Mouse (Mus musculus) testis, postnatal 10 days (tissue): Measurements from ENCODE around the gene Prf1.

Experiments
- DNase-seq: peaks from one replicate; pipeline ENCODE4 v3.0.0; 2021; ENCODE audit warnings: low spot score

Prf1 gene

GRCm38 (mm10) chr10:61290016-61290415 is 7.6 kb upstream of the Prf1 start:
- no peak for DNase-seq

GRCm38 (mm10) chr10:61290479-61290878 is 7.2 kb upstream of the Prf1 start:
- DNase-seq: no peak

GRCm38 (mm10) chr10:61294242-61294641 is 3.4 kb upstream of the Prf1 start:
- no peak for DNase-seq

- DNase-seq: no peak
These were observed 754 bp upstream of the Prf1 start for GRCm38 (mm10) chr10:61296713-61297445.

GRCm38 (mm10) chr10:61300996-61301395 is 3.4 kb downstream of the Prf1 start:
- no peak for DNase-seq

GRCm38 (mm10) chr10:61304046-61304445 is 6.4 kb downstream of the Prf1 start:
- DNase-seq: no peak

GRCm38 (mm10) chr10:61305928-61306590 is 8.4 kb downstream of the Prf1 start:
- no peak for DNase-seq

GRCm38 (mm10) chr10:61308706-61309320 is 11.2 kb downstream of the Prf1 start:
- no peak for DNase-seq

GRCm38 (mm10) chr10:61312159-61312558 is 14.5 kb downstream of the Prf1 start:
- DNase-seq: no peak

GRCm38 (mm10) chr10:61312754-61313153 is 15.1 kb downstream of the Prf1 start:
- DNase-seq: no peak

GRCm38 (mm10) chr10:61313750-61314149 is 16.1 kb downstream of the Prf1 start:
- no peak for DNase-seq

GRCm38 (mm10) chr10:61315324-61315880 is 17.8 kb downstream of the Prf1 start:
- no peak for DNase-seq

- no peak for DNase-seq
These were observed 20.9 kb downstream of the Prf1 start for GRCm38 (mm10) chr10:61318527-61318926.

- DNase-seq: no peak
These were observed 27.1 kb downstream of the Prf1 start for GRCm38 (mm10) chr10:61324717-61325116.

- DNase-seq: no peak
These were observed 28.2 kb downstream of the Prf1 start for GRCm38 (mm10) chr10:61325782-61326328.

- DNase-seq: no peak
These were observed 29.9 kb downstream of the Prf1 start for GRCm38 (mm10) chr10:61327545-61327944.

- DNase-seq: peak; percentile 39
These were observed 31.3 kb downstream of the Prf1 start for GRCm38 (mm10) chr10:61328927-61329326.

- peak; percentile 66 for DNase-seq
These were observed 33.4 kb downstream of the Prf1 start for GRCm38 (mm10) chr10:61331046-61331445.

GRCm38 (mm10) chr10:61334545-61334944 is 36.9 kb downstream of the Prf1 start:
- no peak for DNase-seq

- peak; percentile 95 for DNase-seq
These were observed 38.5 kb downstream of the Prf1 start for GRCm38 (mm10) chr10:61336137-61336536.

GRCm38 (mm10) chr10:61336592-61336991 is 39.0 kb downstream of the Prf1 start:
- no peak for DNase-seq

GRCm38 (mm10) chr10:61337665-61338064 is 40.0 kb downstream of the Prf1 start:
- no peak for DNase-seq

GRCm38 (mm10) chr10:61339216-61339615 is 41.6 kb downstream of the Prf1 start:
- DNase-seq: no peak
